Mouse (Mus musculus) limb, embryonic 14.5 days (tissue): ENCODE measurements around the gene Efna5. TPM values are rescaled to one million over a fixed set of nuclear protein-coding genes. Genes with fewer than 3 reads are reported as not detected.

ENCODE experiments used
- ATAC-seq: fragments of 200-750 bp; cut with Nextera tagmentation; 2 replicates; pipeline ENCODE4 v1.8.0; 2017; ENCODE audit warnings: low read depth, moderate number of reproducible peaks, moderate TSS enrichment; ENCODE audit not compliant: low FRiP score
- DNase-seq: peaks from one replicate; pipeline ENCODE4 v3.0.0-alpha.2; 2015; ENCODE audit warnings: low spot score
- H3K27ac ChIP-seq: fragments of 300-500 bp; sonication (generic); replicated peaks from 2 replicates; pipeline ENCODE4 v1.5.1; 2014; ENCODE audit warnings: low read depth, mild to moderate bottlenecking, low read length, moderate library complexity, mixed read lengths
- H3K27me3 ChIP-seq: fragments of 300-500 bp; sonication (generic); 2 replicates; pipeline ENCODE4 v1.6.1; 2014; ENCODE audit warnings: low read length, mixed read lengths; ENCODE audit not compliant: control insufficient read depth, insufficient read depth
- H3K36me3 ChIP-seq: fragments of 300-500 bp; sonication (generic); 2 replicates; pipeline ENCODE4 v1.6.1; 2014; ENCODE audit warnings: mild to moderate bottlenecking, low read length, moderate library complexity, mixed read lengths; ENCODE audit not compliant: control insufficient read depth, insufficient read depth
- H3K4me1 ChIP-seq: fragments of 300-500 bp; sonication (generic); 2 replicates; pipeline ENCODE4 v1.6.1; 2014; ENCODE audit warnings: antibody characterized with exemption, low read length, mixed read lengths; ENCODE audit not compliant: control insufficient read depth, insufficient read depth
- H3K4me2 ChIP-seq: fragments of 300-500 bp; sonication (generic); replicated peaks from 2 replicates; pipeline ENCODE4 v1.6.1; 2014; ENCODE audit warnings: low read depth, mild to moderate bottlenecking, low read length, moderate library complexity; ENCODE audit not compliant: severe bottlenecking
- H3K4me3 ChIP-seq: fragments of 300-500 bp; sonication (generic); replicated peaks from 2 replicates; pipeline ENCODE4 v1.5.1; 2014; ENCODE audit warnings: low read length
- H3K9ac ChIP-seq: fragments of 300-500 bp; sonication (generic); 2 replicates; pipeline ENCODE4 v1.6.1; 2014; ENCODE audit warnings: mild to moderate bottlenecking, low read depth, low read length, moderate library complexity; ENCODE audit not compliant: severe bottlenecking
- H3K9me3 ChIP-seq: fragments of 300-500 bp; sonication (generic); 2 replicates; pipeline ENCODE4 v1.6.1; 2016; ENCODE audit warnings: low read length; ENCODE audit not compliant: control insufficient read depth
- POLR2A ChIP-seq: fragments of 200-500 bp; IDR thresholded peaks from 2 replicates; pipeline ENCODE4 v1.8.0; 2012; ENCODE audit warnings: inconsistent platforms, mild to moderate bottlenecking, moderate library complexity, borderline replicate concordance; ENCODE audit not compliant: insufficient read depth, insufficient read length; ENCODE audit errors: extremely low read depth
- WGBS: fragments of 180-500 bp; shearing (Covaris S2); extraction: QIAGEN DNeasy Blood & Tissue Kit; methylation state at CpG from one replicate; pipeline ENCODE4 v1.1.7; 2014; 5-methylcytosine and 5-hydroxymethylcytosine counted together
- polyA plus RNA-seq, 2 experiments: library from polyadenylated mRNA; depleted of rRNA in 1 of 2; stranded (reverse) in 1 of 2; unstranded in 1 of 2; fragments of >200 nt; fragmentation: Nextera tagmentation in 1 of 2; extraction: Ambion mirVana in 1 of 2; gene quantifications; 2 replicates each; pipeline versions ENCODE4 v1.2.1 to v1.2.3; 2012 to 2014

The Efna5 gene
- polyA plus RNA-seq, 2 experiments, result 22.8 to 64.8 TPM

DNA sequence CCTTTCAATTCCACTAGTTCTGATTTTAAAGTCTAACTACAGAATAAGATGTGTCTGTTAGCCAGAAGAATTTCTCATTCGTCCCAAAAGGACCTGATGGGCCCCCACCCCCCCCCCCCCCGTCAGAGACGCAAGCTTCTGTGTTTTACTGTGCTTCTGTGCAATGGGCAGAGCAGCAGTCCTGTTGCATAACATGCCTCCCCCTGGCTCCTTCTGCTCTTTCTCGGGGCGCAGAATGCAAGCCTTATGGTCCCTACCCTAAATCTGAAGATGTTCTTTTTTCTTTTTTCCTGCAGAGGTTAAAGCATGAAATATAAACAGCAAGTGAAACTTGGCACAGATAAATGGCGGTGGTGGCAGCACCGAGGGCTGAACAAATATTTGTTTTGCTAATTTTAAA lies 224.5 kb downstream of the Efna5 start:
- WGBS, result 59% methylated on average over 7 of the region's 7 CpGs
- Histone ChIP-seq H3K27ac (no peak overlapping the region), H3K9me3 (no peaks in the 10 kb centered on the region), H3K4me3 (no peak overlapping the region), H3K9ac (no peak overlapping the region), H3K27me3 (no peaks in the 10 kb centered on the region), H3K4me2 (no peak overlapping the region), H3K4me1 (peaks cover 8% of the 10 kb centered on the region; the same call in 1 of the 2 replicates), H3K36me3 (no peaks in the 10 kb centered on the region)
- DNase-seq (no peak), ATAC-seq (no peak)
- no peak for TF ChIP-seq POLR2A

DNA sequence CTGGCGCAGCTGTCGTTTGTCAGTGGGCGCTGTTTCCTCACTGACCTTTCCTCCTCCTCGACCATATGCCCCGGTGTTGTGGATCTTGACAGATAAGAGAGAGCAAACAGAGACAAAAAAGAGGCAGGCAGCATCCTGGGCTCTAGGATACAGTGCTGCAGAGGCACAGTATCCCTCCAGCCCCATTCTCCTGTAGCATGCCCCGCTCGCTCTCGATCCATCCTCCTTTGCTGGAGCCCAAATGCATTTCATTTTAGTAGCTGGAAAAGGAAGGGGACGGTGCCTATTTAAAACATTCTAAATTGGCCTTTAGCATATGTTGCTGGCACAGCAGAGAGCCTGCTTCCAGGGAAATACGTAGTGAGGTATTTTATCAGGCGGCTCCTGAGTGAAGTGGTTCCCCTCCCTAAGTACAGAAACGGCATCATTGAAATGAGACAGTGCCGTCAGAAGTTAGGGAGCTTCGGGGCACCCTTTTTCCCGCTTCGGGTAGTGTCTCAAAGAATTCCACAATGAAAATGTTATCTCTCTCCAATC lies 225.2 kb downstream of the Efna5 start:
- ATAC-seq, result no peak
- no peak overlapping the region for H3K4me3 ChIP-seq
- H3K27me3 ChIP-seq, result no peaks in the 10 kb centered on the region
- H3K9ac ChIP-seq, result no peak overlapping the region
- peaks cover 9% of the 10 kb centered on the region; the same call in 1 of the 2 replicates for H3K4me1 ChIP-seq
- 53% methylated on average over 16 of the region's 16 CpGs for WGBS
- H3K4me2 ChIP-seq, result no peak overlapping the region
- H3K9me3 ChIP-seq, result no peaks in the 10 kb centered on the region
- no peak for DNase-seq
- no peaks in the 10 kb centered on the region for H3K36me3 ChIP-seq
- no peak for TF ChIP-seq POLR2A
- H3K27ac ChIP-seq, result no peak overlapping the region

DNA sequence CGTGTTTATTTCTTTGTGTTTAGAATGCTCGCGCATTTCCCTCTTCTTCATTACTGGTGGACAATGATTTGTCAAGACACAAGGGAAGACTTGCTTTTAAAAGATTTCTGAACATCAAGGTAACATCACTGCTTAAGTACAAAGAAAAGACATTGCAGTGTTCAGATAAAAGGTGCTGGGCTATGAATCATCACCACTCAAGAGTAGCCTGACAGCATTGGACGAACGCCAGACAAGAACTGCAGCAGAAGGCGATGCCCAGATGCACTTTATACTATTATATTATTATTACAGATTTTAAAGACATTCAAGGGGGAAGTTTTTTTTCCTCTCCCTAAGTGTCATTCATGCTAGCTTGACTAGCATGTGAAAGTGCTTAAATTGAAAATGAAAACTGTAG lies 228.7 kb downstream of the Efna5 start:
- ATAC-seq (no peak), DNase-seq (no peak)
- H3K27me3 ChIP-seq, result no peaks in the 10 kb centered on the region
- 72% methylated on average over 6 of the region's 6 CpGs for WGBS
- H3K27ac ChIP-seq, result no peak overlapping the region
- H3K4me1 ChIP-seq, result peaks cover 15% of the 10 kb centered on the region; the same call in 1 of the 2 replicates
- H3K9ac ChIP-seq, result no peak overlapping the region
- H3K4me3 ChIP-seq, result no peak overlapping the region
- no peaks in the 10 kb centered on the region for H3K36me3 ChIP-seq
- no peak overlapping the region for H3K4me2 ChIP-seq
- H3K9me3 ChIP-seq, result no peaks in the 10 kb centered on the region
- TF ChIP-seq POLR2A, result no peak

DNA sequence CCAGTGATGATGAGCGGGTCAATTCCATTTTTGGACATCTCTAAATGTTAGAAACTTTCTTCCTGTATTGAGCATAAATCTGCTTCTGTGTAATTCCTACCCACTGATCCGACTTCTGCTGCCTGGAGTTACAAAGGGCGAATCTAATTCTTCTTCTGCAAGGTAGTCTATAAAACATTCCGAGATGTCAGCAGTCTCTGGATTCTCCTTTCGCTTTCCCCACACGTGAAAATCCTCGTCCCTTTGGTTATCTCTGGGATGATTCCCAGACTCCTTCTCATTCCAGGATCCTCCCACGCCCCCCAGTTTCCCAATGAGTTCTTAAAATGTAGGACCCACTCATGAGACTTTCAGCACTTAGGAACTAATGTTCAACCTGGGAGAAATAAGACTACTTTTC lies 229.4 kb downstream of the Efna5 start:
- WGBS, result 71% methylated on average over 8 of the region's 8 CpGs
- Histone ChIP-seq H3K4me3 (no peak overlapping the region), H3K9ac (no peak overlapping the region), H3K4me2 (no peak overlapping the region), H3K27me3 (no peaks in the 10 kb centered on the region), H3K27ac (no peak overlapping the region), H3K9me3 (no peaks in the 10 kb centered on the region), H3K36me3 (no peaks in the 10 kb centered on the region), H3K4me1 (peaks cover 15% of the 10 kb centered on the region; the same call in 1 of the 2 replicates)
- DNase-seq, result no peak
- no peak for ATAC-seq
- TF ChIP-seq POLR2A, result no peak

DNA sequence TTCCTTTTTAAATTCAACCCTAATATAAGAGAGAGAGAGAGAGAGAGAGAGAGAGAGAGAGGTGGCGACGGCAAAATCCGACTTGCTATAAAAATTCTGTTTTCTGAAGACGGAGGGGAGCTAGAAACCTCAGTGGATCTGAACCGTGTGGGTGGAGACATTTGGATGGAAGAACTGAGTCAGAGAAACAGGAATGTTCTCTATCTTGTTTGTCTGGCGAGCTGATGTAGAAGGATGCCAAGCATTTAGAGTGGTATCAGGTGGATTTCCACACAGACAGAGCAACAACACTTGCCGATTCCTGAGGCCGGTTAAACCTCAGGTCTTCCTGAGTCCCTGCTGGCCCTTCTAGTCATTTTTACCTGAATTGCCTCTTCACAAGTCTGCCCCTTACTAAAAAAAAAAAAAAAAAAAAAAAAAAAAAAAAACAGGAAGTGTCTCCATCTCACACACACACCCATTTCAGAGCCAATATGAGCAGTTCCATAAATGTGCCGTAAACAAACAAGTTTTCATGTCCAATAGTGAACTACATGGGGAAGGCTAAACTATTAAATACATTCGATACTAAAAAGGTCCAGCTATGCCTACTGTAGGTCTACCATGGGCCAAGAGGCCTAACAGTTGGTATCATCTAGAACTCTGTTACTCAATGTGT lies 231.7 kb downstream of the Efna5 start:
- Histone ChIP-seq H3K4me3 (no peak overlapping the region), H3K4me1 (peaks cover 15% of the 10 kb centered on the region; the same call in 1 of the 2 replicates), H3K27ac (no peak overlapping the region), H3K4me2 (no peak overlapping the region), H3K9me3 (no peaks in the 10 kb centered on the region), H3K36me3 (no peaks in the 10 kb centered on the region), H3K9ac (no peak overlapping the region), H3K27me3 (no peaks in the 10 kb centered on the region)
- TF ChIP-seq POLR2A, result no peak
- ATAC-seq, result no peak
- DNase-seq, result no peak
- WGBS, result 58% methylated on average over 10 of the region's 10 CpGs
